Mouse (Mus musculus) ES-Bruce4 (cell line): ENCODE results near the gene Diras2.

ENCODE experiments used
- CTCF ChIP-seq: IDR thresholded peaks from one replicate; pipeline ENCODE4 v1.8.1; 2011; ENCODE audit warnings: low read depth, low read length
- POLR2A ChIP-seq: IDR thresholded peaks from one replicate; pipeline ENCODE4 v1.8.1; 2011; ENCODE audit warnings: low read length; ENCODE audit not compliant: insufficient read depth

GRCm38 (mm10) chr13:52576021-52576614, 45.0 kb upstream of the Diras2 start:
- TF ChIP-seq CTCF, result no peak
- no peak for TF ChIP-seq POLR2A
